Mouse (Mus musculus) midbrain, embryonic 16.5 days (tissue): ENCODE results near the gene Gsx1. TPM values are rescaled to one million over a fixed set of nuclear protein-coding genes. Genes with fewer than 3 reads are reported as not detected.

ENCODE experiments used
- ATAC-seq: fragments of 200-750 bp; cut with Nextera tagmentation; 2 replicates; pipeline ENCODE4 v1.8.0; 2017; ENCODE audit warnings: moderate TSS enrichment
- H3K27ac ChIP-seq: fragments of 300-500 bp; sonication (generic); 2 replicates; pipeline ENCODE4 v1.5.1; 2014; ENCODE audit warnings: mild to moderate bottlenecking, low read length, mixed read lengths
- H3K27me3 ChIP-seq: fragments of 300-500 bp; sonication (generic); 2 replicates; pipeline ENCODE4 v1.6.1; 2014; ENCODE audit warnings: low read depth, low read length, mixed read lengths; ENCODE audit not compliant: control insufficient read depth, insufficient read depth
- H3K36me3 ChIP-seq: fragments of 300-500 bp; sonication (generic); 2 replicates; pipeline ENCODE4 v1.6.1; 2014; ENCODE audit warnings: mild to moderate bottlenecking, low read length, moderate library complexity, mixed read lengths; ENCODE audit not compliant: control insufficient read depth, insufficient read depth
- H3K4me1 ChIP-seq: fragments of 300-500 bp; sonication (generic); 2 replicates; pipeline ENCODE4 v1.6.1; 2014; ENCODE audit warnings: mild to moderate bottlenecking, low read length, mixed read lengths; ENCODE audit not compliant: control insufficient read depth, insufficient read depth
- H3K4me2 ChIP-seq: fragments of 300-500 bp; sonication (generic); 2 replicates; pipeline ENCODE4 v1.6.1; 2014; ENCODE audit warnings: mild to moderate bottlenecking, low read length, mixed read lengths
- H3K4me3 ChIP-seq: fragments of 300-500 bp; sonication (generic); 2 replicates; pipeline ENCODE4 v1.5.1; 2014; ENCODE audit warnings: low read depth, mild to moderate bottlenecking, low read length, moderate library complexity, mixed read lengths
- H3K9ac ChIP-seq: fragments of 300-500 bp; sonication (generic); 2 replicates; pipeline ENCODE4 v1.6.1; 2014; ENCODE audit warnings: low read depth, low read length, mixed read lengths
- H3K9me3 ChIP-seq: fragments of 300-500 bp; sonication (generic); replicated peaks from 2 replicates; pipeline ENCODE4 v1.6.1; 2014; ENCODE audit warnings: mild to moderate bottlenecking, low read length, mixed read lengths; ENCODE audit not compliant: control insufficient read depth, poor library complexity, severe bottlenecking
- WGBS: fragments of 180-500 bp; shearing (Covaris S2); extraction: QIAGEN DNeasy Blood & Tissue Kit; methylation state at CpG from one replicate; pipeline ENCODE4 v1.1.7; 2014; 5-methylcytosine and 5-hydroxymethylcytosine counted together
- polyA plus RNA-seq: library from polyadenylated mRNA; unstranded; fragments of >200 nt; fragmentation: Nextera tagmentation; extraction: Ambion mirVana; gene quantifications from 2 replicates; pipeline ENCODE4 v1.2.1, GENCODE M21; 2015

Gsx1 gene
- polyA plus RNA-seq, 1 experiment from 2014 or later: 2.2 TPM

DNA sequence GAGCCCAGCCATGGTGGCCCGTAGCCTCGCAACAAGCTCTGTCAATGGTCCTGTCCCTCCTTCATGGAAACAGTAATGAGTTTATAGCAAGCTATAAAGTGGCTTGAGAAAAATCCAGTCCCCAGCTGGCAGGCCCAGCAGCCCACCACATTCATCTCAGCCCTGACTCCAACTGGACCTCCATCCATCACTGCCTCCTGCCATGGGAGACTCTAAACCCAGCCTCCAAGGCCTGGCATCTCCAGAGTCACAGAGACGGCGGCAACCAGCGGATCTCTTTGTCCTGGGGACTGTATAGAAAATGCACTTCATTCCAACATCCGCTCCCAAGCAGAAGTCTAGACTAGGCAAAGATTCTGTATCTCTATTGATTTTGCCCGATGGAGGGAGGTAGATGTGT is 18.4 kb upstream of the Gsx1 start:
- 89% methylated on average over 7 of the region's 7 CpGs for WGBS
- ATAC-seq: no peak
- H3K27me3 ChIP-seq: no peaks in the 10 kb centered on the region
- H3K4me1 ChIP-seq: no peaks in the 10 kb centered on the region
- H3K9ac ChIP-seq: no peak overlapping the region
- H3K4me3 ChIP-seq: no peak overlapping the region
- no peak overlapping the region for H3K4me2 ChIP-seq
- H3K27ac ChIP-seq: no peak overlapping the region
- H3K36me3 ChIP-seq: no peaks in the 10 kb centered on the region
- no peaks in the 10 kb centered on the region for H3K9me3 ChIP-seq

DNA sequence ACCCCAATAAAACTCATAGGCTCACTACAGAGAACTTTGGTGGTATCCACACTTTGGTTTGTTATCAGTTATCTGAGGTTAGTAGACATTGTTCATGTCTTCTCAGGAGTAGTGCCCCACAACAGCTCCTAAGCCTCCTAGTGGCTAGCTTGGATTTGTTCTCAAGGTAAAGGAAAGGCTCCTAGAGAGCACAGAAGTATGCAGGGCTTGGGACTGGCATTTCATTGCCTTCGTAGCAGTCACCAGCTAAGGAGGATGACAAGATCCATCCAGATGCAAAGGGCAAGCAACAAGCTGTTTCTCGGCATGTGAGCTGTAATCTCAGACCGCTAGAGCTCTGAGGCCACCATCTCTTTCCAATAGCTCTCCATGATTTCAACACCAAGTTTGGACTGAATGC is 14.4 kb upstream of the Gsx1 start:
- no peak overlapping the region for H3K4me2 ChIP-seq
- no peaks in the 10 kb centered on the region for H3K36me3 ChIP-seq
- ATAC-seq: no peak
- no peak overlapping the region for H3K27ac ChIP-seq
- H3K9me3 ChIP-seq: no peaks in the 10 kb centered on the region
- no peak overlapping the region for H3K4me3 ChIP-seq
- H3K4me1 ChIP-seq: no peaks in the 10 kb centered on the region
- 95% methylated on average over 3 of the region's 3 CpGs for WGBS
- H3K27me3 ChIP-seq: no peaks in the 10 kb centered on the region; the same call in 1 of the 2 replicates
- H3K9ac ChIP-seq: no peak overlapping the region

DNA sequence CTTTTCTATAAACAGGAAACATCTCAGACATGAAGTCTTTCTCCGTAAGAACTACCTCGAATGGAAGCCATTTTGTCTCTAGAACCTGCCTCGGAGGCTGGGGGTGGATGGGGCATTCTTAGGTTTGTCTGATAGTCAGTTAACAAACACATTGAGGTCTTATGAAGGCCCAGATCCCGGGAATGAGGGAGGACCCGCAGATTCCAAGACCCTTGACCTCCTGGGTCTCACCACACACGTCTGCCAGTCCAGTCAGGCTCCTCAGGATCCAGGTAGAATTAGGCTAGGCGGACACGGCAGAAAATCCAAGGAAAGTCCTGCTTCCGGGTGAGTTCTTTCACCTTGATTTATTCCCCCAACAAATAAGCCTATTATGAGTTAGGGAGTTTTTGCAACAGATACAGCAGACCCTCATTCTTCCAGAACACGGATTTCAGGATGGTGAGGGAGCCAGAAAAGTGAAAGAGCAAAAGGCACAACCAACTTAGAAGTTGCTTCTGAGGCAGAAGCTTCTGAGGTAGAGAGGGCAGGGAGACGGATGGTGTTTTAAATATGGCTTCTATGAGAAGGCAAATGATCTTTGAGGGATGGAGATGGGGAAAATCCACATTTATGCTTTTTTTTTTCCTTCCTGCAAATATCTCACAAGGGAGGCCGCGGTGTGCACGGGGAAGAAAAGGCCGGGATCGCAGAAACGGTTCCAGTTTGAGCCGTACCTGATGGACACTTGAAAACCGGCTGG is 3.2 kb upstream of the Gsx1 start:
- Histone ChIP-seq H3K36me3 (no peaks in the 10 kb centered on the region), H3K9me3 (no peaks in the 10 kb centered on the region), H3K27me3 (peaks cover 45% of the 10 kb centered on the region), H3K4me2 (no peak overlapping the region; the same call in 1 of the 2 replicates), H3K9ac (no peak overlapping the region), H3K4me3 (no peak overlapping the region), H3K27ac (no peak overlapping the region), H3K4me1 (peaks cover 28% of the 10 kb centered on the region)
- ATAC-seq: no peak
- 11% methylated on average over 18 of the region's 19 CpGs for WGBS

- no peaks in the 10 kb centered on the region for H3K9me3 ChIP-seq
- H3K4me1 ChIP-seq: peaks cover 28% of the 10 kb centered on the region
- H3K4me3 ChIP-seq: no peak overlapping the region
- no peaks in the 10 kb centered on the region for H3K36me3 ChIP-seq
- no peak overlapping the region for H3K27ac ChIP-seq
- peaks cover 51% of the 10 kb centered on the region for H3K27me3 ChIP-seq
- H3K4me2 ChIP-seq: peak overlapping the region; percentile 60
- 0 out of 2 replicates have a peak, but pooled peaks have one; percentile 9 for ATAC-seq
- no peak overlapping the region for H3K9ac ChIP-seq
- 0% methylated on average over 26 of the region's 26 CpGs for WGBS
These were observed 2.5 kb upstream of the Gsx1 start for GRCm38 (mm10) chr5:147186001-147186431.

DNA sequence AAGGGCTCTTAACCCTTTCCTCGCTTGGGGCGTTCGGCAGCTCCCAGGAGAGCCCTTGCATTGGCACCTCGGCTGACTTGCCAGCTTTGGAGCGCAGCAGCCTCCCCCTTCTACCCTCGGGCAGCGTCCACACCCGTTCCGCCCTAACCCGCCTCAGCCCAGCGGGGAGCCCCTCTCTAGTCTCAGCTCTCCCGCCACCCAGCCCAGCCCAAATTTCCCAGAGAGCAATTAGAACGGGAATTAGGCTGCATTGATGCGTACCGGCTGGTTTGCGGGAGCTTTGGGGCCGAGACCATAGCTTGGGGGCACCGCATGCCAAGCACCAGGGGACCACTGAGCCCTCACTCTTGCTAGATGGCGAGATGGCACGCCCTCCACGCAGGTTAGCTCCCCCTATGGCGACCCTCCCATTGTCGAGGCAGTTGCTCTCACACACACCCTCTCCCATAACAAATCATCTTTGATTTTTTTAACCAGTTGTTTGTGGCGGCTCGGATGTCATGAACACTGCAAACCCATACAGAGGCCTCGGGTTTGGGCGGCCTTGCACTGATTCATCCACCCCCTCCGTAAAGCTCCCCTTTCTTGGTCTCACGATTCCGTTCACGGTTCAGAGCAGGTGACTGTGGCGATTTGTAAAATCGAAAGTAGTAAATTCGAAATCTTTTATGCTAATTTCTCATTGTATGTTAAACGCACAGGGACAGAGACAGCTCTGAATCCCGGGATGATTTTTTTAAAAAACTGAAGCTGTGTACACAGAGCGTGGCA is 1.5 kb upstream of the Gsx1 start:
- H3K9ac ChIP-seq: no peak overlapping the region

DNA sequence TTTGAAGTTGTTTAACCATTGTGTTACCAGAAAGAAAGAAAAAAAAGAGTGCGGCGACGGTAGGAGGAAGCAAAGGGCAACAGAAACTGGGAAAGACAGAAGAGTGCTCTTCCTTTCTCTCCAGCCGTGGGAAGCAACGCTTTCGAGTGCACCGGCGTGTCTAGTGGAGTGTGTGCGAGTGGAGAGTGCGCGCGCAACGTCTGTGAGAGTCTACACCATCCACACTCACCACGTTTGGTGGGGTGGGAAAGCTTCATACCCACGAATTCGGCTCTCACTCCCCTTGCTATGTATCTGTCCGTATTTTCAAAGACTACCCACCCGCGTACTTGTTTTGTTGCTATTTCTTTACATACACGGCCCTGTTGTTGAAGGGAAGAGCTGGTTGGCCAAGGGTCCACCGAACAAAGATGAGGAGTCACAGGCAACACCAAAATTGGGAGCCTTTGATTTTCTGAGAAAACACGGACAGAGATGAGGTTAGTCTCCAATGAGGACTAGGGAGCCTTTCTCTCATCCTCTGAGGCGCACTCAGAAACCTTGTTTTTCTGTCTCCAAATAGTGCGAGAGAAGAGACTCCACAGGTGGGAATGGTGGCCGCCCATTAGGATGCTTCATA is 835 bp upstream of the Gsx1 start:
- peak overlapping the region; percentile 60 for H3K4me2 ChIP-seq

More for the DNA sequence above, 1.5 kb upstream of the Gsx1 start:
- Histone ChIP-seq H3K27ac (no peak overlapping the region), H3K4me3 (peak overlapping the region; percentile 16), H3K4me2 (peak overlapping the region; percentile 60), H3K4me1 (peaks cover 28% of the 10 kb centered on the region), H3K36me3 (no peaks in the 10 kb centered on the region), H3K27me3 (peaks cover 56% of the 10 kb centered on the region), H3K9me3 (no peaks in the 10 kb centered on the region)
- under 1% methylated on average over 37 of the region's 37 CpGs for WGBS
- ATAC-seq: peak; percentile 43; the same call in 1 of the 2 replicates

DNA sequence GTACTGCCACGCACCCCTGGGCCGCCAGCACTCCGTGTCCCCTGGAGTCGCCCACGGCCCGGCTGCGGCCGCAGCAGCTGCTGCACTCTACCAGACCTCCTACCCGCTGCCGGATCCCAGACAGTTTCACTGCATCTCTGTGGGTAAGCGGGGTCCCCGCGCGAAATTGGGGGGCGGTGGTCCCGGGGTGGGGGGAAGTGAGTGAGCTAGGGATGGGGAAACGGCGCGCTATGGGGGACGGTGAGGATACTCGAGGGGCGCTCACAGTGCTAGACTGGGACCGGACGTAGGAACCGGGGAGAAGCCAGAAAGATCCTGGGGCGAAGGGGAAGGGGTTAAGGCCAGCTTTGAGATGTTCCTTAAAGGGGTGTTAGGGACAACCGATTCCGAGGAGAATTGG is 660 bp downstream of the Gsx1 start:
- Histone ChIP-seq H3K4me1 (peaks cover 28% of the 10 kb centered on the region), H3K9ac (peak overlapping the region; percentile 53), H3K4me3 (peak overlapping the region; percentile 37), H3K36me3 (no peaks in the 10 kb centered on the region), H3K27ac (no peak overlapping the region), H3K9me3 (no peaks in the 10 kb centered on the region), H3K4me2 (peak overlapping the region; percentile 60), H3K27me3 (peaks cover 71% of the 10 kb centered on the region)
- WGBS: 0% methylated on average over 28 of the region's 28 CpGs
- ATAC-seq: 0 out of 2 replicates have a peak, but pooled peaks have one; percentile 12

More for the DNA sequence above, 835 bp upstream of the Gsx1 start:
- Histone ChIP-seq H3K36me3 (no peaks in the 10 kb centered on the region), H3K4me1 (peaks cover 28% of the 10 kb centered on the region), H3K9me3 (no peaks in the 10 kb centered on the region), H3K27ac (no peak overlapping the region), H3K9ac (no peak overlapping the region), H3K27me3 (peaks cover 63% of the 10 kb centered on the region), H3K4me3 (no peak overlapping the region)
- WGBS: under 1% methylated on average over 25 of the region's 25 CpGs
- ATAC-seq: no peak

DNA sequence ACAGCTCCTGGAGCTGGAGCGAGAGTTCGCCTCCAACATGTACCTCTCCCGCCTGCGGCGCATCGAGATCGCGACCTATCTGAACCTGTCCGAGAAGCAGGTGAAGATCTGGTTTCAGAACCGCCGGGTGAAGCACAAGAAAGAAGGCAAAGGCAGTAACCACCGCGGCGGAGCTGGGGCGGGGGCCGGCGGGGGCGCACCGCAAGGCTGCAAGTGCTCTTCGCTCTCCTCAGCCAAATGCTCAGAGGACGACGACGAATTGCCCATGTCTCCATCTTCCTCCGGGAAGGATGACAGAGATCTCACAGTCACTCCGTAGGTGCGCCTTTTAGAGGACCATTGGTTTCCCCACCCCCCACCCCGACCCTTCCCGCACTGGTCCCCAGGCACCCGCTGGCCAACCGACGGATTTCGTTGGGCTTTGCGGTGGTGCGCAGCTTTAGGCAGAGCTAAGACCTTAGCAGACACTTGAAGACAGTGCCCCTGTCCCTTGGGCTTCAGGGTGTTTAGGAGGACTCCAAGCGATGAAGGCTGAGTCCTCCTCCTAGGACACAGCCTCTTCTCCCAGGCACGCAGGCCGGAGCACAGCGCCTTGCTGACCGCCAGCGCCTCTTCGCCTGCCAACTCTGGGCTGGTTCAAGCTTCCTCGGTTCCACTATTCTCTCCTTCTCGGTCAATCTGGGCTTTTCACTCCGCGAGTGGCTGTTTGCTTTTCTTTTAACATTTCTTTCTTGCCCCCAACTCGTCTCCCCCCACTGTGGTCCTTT is 1.5 kb downstream of the Gsx1 start:
- peaks cover 28% of the 10 kb centered on the region for H3K4me1 ChIP-seq
- H3K9me3 ChIP-seq: no peaks in the 10 kb centered on the region
- H3K27ac ChIP-seq: no peak overlapping the region
- no peaks in the 10 kb centered on the region for H3K36me3 ChIP-seq
- peak overlapping the region; percentile 15; the same call in 1 of the 2 replicates for H3K4me2 ChIP-seq
- no peak overlapping the region for H3K4me3 ChIP-seq
- H3K9ac ChIP-seq: no peak overlapping the region
- peaks cover 70% of the 10 kb centered on the region for H3K27me3 ChIP-seq
- ATAC-seq: no peak
- WGBS: under 1% methylated on average over 46 of the region's 46 CpGs
